Mouse (Mus musculus): ENCODE results near the gene Surf6. TPM values are rescaled to one million over a fixed set of nuclear protein-coding genes. Genes with fewer than 3 reads are reported as not detected.
A peak's percentile ranks its signal among the peaks of the same experiment; 100 is the strongest.

Surf6 gene
- 20.2 and 20.8 TPM in 2 replicates for polyA plus RNA-seq (2012; rRNA removed)

DNA sequence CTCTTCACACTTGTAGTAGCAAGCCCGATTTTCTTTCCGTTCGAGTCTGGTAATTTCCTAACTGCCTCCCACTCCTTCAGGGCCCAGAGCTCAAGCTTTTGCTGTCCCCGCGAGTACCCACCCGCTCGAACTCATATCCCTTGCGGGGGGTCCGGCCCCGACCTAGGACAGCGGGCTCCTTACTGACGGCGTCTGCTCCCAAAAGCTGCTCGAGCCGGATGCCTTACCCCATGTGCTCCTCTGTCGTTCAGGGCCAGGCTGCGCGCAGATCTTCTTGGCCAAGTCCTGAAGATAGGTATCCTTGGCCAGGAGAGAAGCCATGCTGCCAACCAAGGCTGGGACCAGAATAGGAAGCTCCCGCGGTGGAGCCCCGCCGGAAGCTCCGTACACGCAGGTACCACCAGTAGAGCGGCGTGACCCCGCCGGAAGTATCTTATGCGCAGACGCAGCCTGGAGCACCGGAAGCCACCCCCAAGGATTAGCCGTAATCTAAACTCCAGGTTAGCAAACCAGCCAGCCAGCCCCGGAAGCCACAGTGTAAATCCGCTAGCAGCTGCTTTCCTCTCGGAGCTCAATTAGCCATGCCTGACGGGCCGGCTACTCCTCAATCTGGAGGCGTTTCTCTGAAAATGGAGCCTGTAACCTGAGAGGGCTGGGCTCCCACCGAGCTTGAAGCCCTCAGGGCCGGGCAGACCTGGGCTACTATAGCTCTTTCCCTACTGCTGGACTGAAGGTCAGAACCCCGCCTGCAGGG is at the start of gene Surf6:
TSS of gene Surf6 (minus strand) at position 413 of the 754 bp plus-strand sequence.
- DNase-seq (ENCODE audit: extremely low spot score in 1 of 2, low spot score in 1 of 2), result peak; percentile 95 to 98

DNA sequence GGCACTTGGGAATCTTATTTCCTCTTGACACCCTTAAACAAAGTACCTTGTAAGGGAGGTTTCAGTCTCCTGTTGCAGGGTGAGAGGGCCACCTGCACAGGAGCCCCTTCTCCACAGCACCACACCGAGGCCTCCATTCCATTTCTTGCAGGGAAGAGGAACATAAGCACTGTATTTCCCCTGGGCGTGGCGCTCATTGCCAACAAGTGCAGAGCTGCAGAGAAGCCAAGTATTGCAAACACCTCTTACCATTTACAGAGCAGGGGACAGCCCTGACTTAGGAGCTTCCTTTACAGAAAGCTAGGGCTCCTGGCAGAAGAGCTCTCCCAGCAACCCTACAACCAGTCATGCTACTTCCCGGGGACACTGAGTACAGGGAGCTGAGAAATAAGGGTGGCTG is 49.5 kb upstream of the Surf6 start:
- no peak for DNase-seq (ENCODE audit: extremely low spot score in 1 of 2, low spot score in 1 of 2)

DNA sequence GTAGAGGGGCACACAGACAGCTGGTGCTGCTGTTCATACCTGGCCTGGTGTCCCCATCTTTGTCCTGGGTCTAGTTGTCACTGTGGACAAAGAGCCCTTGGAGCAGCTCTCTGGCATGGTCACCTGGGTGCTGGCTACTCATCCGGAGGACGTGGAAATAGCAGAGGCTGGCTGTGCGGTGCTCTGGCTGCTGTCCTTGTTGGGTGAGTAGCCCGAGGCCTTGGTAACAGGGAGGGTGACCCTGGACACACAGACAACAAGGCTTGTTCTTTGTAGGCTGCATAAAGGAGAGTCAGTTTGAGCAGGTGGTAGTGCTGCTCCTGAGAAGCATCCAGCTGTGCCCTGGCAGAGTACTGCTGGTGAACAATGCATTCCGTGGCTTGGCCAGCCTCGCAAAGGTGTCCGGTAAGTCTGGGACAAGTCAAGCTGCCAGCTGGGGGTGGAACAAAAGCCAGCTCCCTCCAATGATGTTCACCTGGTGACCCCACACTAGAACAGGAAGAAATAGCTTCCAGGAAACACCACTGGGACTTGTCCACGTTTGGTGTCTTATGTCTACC is 48.7 kb upstream of the Surf6 start:
- DNase-seq (ENCODE audit: extremely low spot score in 1 of 2, low spot score in 1 of 2), result no peak

DNA sequence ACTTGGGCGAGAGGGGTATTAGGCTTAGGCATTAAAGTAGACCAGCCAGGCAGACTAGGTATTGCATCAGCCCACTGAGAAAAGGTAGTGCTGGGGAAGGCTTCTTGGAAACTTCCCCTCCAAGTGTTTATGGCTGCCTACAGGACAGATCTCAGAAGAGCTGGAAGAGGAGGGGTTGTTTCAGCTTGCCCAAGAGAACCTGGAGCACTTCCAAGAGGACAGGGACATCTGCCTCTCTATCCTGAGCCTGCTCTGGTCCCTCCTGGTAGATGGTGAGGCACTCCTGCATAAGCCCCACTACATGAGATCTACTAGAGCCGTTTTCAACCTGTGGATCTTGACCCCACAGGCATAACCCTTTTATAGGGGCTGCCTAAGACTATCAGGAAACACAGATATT is 47.7 kb upstream of the Surf6 start:
- DNase-seq (ENCODE audit: extremely low spot score in 1 of 2, low spot score in 1 of 2), result no peak

DNA sequence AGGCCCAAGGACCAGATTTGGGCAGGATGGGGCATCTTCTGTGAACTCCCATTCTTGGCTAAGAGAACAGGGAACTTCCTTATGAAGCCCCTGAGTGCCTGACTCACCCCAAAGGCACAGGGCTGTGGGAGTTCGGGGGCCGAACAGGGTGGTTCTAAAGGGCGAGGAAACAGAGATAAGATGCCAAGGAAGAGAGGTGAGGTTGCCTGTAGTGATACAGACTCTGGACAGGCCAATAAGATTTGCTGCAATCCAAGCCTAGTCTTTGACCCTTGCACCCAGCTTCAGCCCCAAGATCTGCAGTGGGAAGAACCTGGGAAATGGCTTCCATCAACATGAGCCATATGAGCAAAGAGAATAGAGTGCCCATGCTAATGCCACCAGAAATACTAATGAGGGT is 40.6 kb upstream of the Surf6 start:
- no peak for DNase-seq (ENCODE audit: extremely low spot score in 1 of 2, low spot score in 1 of 2)

DNA sequence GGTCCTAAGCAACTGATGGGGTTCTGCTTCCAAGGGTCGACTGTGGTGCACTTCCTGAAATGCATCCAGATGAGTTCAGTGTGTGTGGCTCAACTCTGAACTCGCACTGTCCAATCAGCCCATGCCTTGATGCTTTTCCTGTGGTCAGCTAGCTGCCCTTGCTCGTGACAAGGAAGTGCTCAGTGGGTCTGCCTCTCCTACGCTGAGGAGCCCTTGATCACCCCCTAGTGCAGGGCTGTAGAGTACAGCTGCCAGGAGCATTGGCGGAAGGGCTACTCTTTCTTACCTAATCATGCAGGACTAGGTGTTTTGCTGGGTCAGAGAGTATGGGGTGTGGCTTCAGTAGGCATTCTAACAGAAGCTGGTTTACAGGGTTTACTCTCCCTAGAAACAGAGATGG is 38.9 kb upstream of the Surf6 start:
- no peak for DNase-seq (ENCODE audit: extremely low spot score in 1 of 2, low spot score in 1 of 2)

DNA sequence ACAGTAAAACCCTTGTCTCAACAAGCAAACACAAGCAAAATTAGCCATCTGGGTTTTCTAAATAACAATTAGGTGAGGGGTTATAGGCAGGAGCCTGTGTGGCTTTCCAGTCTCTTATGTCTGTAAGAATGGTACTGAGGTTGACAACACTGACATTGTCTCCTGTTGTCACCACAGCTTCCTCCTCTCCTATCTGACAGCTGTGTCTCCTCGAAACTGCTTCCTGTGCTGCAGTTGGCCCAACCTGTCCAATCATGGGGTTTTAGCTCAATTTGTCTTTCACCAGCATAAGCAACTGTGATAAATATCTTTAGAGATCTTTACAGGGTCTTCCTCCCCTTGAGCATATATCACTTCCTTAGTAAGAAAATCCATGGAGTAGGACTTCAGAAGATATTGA is 33.7 kb upstream of the Surf6 start:
- DNase-seq (ENCODE audit: extremely low spot score in 1 of 2, low spot score in 1 of 2), result no peak

DNA sequence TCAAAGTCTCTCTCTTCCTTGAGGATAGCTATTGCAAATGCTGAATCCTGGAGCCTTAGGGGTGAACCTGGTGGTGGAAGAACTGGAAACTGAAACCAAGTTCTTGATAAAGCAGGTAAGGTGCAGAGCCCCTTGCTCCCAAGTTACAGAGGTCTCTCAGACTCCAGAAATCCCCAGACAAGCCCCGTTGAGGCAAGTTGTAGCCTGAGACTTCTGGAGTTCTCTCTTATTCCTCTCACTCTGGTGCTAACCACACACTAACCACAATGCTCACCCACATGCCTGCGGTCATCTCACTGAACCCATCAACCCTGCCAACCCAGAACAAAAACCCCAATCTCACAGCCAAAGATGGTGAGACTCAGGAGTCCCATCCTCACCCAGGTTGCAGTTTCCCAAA is 32.6 kb upstream of the Surf6 start:
- DNase-seq (ENCODE audit: extremely low spot score in 1 of 2, low spot score in 1 of 2), result no peak

DNA sequence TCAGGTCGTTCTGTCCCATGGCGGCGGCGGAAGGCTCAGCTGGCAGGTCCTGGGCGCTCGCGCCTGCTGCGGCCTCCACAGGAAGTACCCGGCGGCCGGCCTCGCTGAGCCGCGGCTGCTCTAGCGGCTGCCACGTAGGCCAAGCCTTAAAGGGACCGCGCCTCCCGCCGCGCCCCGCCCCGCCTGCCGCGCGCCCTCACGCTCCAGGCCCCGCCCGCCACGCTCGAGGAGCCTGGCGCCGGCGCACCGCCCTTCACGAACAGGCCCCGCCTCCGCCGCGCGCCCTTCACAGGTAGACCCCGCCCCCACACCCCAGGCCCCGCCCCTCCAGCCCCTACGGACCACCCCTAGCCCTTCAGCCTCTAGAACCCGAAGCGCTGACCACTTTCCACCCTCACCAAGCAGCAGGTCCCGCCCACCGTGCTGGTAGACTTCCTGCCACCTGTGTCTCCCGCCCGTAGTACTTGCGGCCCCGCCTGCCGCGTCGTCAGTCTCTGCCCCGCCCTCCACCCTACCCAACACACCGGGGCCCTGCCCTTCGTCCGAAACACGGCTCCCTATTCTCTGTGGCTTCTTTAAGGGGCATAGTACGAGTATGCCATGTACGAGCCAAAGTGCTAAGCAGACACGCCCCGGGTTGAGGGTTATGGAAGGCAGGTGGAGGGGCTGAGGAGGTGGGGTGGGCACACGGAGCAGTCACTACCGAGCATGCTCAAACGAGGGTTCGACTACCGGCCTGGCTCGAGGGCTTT is 30.8 kb upstream of the Surf6 start, which contains the start of the genes Surf4 and Stkld1:
TSS of gene Surf4 (minus strand) at position 625 of the 752 bp plus-strand sequence.
TSS of gene Stkld1 (plus strand) at position 744 of the 752 bp plus-strand sequence.
- peak; percentile 74 to 91 for DNase-seq (ENCODE audit: extremely low spot score in 1 of 2, low spot score in 1 of 2)

DNA sequence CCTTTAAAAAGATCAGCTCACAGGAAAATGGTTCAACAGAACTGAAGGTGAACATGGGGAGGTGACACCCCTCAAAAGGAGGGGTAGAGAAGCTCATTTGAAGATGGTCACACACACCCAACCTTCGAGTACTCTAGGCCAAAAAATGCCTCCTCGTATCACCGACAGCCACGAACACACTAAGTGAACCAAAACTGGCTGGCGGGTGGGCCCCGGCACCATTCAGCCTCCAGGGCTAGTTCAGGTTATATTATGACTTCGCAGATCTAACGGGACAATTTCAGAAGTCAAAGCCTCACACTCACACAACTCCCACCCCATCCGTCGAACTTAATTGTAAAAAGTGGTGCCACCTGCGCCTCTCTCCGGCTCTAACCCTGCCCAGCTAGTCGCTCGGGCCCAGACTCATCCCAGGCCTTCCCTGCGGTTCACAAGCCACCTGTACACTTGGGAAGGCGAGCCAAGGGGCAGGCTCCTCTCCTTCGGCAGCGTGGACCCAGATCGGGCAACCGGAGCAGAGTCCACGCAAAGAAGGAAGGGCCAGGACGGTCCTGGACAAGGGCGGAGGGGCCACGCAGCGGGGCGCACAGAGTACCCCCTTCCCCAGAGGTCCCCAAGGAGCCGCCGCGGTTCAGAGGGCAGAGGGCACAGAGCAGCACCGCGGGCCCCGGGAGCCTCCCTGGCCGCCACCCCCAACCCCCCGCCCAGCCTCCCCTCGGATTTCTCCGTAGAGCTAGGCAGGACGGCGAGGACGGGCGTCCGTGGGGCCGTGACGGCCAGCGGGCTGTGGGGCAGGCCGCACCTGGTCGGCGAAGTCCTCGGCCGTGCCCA is 30.0 kb upstream of the Surf6 start:
- no peak for DNase-seq (ENCODE audit: extremely low spot score in 1 of 2, low spot score in 1 of 2)

DNA sequence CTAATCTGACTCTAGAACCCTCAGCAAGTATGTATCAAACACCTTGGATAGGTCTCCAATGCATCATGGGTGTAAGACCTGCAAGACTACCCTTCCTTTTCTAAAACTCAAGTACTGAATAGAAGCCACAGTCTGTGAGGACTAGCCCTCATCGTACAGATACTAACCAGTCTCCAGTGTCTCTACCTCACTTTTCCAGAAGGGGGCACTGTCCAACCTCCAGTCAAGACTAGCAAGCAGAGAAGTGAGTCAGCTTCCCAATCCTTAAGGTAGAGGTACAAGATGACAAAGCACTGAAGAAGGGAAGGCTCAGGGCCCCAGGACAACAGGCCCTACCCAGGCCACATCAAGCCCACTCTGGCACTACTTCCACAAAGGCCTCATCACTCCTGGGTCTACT is 27.7 kb upstream of the Surf6 start:
- peak; percentile 55 to 88 for DNase-seq (ENCODE audit: extremely low spot score in 1 of 2, low spot score in 1 of 2)

DNA sequence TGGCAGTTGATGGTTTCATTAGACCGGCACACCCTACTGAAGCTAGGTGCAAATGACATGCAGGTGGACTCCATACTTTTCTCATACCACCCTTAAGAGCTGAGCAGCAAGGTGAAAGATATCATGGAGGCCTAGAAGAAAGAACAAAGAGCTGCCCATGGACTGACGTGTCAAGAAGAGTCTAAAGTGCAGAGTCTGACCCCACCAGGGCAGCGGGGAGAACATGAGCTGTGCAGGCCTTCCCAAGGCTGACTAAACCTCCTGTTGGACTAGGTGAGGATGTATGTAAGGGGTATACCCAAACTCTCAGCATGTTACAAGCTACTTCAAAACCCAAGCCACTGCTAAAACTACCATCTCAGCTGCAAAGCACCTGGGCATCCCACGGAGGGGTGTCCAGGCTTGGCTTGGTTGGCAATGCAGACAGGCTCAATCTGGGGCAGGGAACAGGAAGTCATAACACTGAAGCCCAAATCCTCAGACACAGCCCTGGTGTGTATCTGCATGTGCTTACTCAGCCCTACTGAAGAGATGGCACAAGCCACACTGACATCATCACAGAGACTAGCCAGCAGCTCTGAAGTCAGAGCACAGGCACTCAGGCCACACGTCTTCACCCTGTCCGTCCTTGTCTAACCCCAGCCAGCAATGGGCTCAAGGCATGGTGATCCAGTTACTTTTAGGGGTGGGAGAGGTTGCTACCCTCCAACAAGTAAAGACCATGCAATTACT is 25.2 kb upstream of the Surf6 start:
- DNase-seq (ENCODE audit: extremely low spot score in 1 of 2, low spot score in 1 of 2), result no peak

DNA sequence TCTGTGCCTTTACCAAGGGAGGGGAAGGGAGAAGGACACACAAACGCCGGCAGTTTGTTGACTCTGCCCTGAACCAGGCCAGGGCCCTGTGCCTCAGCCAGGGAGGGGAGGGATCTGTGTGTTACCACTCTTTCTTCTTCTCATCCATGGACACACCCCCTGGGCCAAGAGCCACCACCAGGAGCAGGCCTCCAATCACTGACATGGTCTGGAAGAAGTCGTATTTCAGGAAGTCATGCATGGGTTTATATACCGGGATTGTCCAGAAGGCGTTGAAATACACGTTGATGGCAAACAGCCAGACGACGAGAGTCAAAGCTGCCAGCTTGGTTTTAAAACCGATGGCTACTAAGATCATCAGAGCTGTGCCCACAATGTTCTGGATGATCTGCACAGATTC is 19.1 kb upstream of the Surf6 start:
- DNase-seq (ENCODE audit: extremely low spot score in 1 of 2, low spot score in 1 of 2), result no peak

DNA sequence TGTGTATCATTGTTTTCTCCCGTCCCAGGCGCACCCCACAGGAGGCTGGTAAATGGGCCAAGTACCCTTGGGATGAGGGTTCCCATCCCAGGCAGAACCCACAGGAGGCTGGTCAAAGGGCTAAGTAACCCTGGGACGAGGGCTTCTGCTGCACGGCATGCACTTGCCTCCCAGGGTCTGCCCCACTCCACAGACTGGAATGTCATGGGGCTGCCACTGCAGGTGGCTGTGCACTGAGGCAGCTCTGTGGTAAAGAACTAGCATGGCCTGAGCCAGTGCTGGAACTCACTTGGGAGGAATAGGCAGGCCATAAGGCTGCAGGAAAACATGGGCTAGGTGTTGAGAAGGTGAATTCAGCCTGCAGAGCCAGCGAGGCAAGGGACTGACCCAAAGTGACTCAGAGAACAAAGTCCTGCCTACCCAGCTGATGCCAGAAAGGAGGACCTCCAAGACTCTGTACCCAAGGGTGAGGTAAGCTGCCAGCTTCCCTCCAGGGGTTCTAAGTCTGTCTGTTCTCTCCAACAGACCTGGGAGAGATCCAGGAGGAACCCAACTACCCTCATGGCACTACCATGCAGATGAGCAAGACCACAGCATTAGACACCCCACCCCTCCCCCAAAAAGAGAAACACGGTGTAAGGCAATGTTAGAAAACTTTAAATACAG is 17.6 kb upstream of the Surf6 start:
- DNase-seq (ENCODE audit: extremely low spot score in 1 of 2, low spot score in 1 of 2), result no peak

DNA sequence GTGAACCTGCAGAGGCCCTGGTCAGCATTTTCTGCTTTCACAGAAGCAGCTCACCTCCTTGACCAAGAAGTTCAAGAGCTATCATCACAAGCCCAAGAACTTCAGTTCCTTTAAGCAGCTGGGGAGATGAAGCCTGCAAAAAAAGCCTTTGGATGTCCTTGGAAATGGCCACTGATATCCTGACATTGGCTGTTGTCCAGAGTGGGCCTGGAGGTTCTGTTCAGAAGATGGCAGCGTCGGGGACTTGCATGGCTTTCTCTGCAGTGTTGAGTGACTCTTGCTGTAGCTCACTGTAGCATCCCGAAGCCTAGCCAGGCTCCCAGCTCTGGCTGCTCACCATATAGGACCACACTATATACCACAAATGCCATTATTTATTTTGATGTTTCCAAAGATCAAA is 17.0 kb upstream of the Surf6 start:
- no peak for DNase-seq (ENCODE audit: extremely low spot score in 1 of 2, low spot score in 1 of 2)

DNA sequence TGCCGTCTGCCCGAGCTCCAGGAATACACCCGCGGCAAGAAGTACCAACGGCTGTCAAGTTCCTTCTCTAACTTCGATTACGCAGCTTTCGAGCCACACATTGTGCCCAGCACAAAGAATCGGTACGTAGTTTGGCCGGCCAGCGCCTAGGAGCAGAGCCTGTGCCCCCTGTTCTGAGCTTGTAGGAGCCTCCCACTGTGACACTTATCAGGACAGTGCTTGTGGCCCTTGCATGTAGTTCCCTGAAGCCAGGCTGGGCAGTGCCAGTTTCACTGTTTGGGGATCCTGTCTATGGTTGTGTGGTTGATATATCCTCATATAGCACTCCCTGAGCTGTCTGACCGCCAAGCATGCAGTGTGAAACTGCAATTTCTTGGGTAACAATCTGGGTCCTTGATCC is 14.1 kb upstream of the Surf6 start:
- DNase-seq (ENCODE audit: extremely low spot score in 1 of 2, low spot score in 1 of 2), result no peak

DNA sequence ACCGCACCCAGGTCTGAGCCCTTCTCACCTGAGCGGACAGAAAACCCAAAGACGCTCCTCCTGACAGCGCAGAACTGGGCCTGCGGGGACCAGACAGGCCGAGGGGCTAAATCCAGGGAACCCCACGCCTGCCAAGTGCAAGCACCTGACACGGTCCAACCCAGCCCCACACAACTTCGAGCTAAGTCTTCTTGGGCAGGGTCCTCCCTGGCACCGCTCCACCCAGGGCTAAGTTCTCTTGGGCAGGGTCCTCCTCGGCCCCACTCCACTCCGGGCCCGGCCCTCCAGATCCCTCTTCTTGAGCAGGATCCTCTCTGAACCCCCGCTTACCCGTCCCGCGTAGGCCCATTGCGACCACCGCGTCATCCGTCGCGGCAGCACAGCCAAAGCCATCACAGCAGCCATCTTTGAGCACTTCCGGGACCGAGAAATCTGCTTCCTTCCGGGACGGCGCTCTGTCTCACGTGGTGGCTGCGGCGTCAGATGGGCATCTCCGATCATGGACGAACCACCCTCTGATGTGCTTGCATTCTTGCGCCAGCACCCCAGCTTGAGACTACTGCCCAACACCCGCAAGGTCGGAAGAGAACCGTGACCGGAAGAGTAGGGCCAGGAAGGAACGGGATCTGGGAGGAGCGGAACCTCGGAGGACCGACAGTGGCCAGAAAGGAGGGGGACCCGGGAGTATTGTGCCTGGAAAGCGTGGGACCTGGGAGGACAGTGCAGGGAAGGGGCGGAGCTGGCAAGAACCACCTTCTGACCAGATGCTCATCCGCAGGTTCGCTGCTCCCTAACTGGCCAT is 13.4 kb upstream of the Surf6 start, which contains the start of the genes Surf2 and Surf1:
TSS of gene Surf2 (plus strand) at position 441 of the 802 bp plus-strand sequence.
TSS of gene Surf1 (minus strand) at position 604 of the 802 bp plus-strand sequence.
- DNase-seq (ENCODE audit: extremely low spot score in 1 of 2, low spot score in 1 of 2), result peak; percentile 81 to 88

DNA sequence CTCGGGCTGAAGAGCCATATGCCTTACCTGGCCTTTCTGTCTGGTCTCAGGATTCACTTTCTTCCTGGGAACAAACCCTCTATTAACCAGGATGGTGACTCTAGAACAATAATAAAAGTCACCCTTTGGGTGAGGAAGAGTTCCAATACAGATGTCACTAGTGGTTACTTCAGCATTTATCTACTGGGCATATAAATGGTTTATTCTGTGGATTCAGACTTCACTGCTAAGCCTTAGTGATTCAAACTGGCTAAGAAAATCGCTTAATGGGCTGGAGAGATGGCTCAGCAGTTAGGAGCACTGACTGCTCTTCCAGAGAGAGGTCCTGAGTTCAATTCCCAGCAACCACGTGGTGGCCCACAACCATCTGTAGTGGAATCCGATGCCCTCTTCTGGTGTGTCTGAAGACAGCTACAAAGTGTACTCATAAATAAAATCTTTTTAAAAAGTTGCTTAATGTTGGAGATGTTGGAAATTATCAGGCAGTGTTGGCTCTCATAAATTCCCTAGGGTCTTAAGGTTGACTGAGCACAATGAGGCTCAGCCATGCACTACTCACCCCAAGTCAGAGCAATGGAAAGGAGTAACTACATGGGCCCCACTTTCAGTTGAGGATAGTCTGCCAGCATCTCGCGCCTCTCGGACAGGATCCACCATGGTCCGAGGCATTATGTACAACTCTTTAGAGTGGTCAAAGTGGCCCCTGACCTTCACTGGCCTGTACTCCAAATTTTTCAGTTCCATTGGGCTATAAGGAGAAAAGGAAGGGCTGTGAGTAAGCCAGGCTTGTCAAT is 11.7 kb upstream of the Surf6 start:
- DNase-seq (ENCODE audit: extremely low spot score in 1 of 2, low spot score in 1 of 2), result no peak

All from frontal cortex, adult 2 months (tissue).